Mouse (Mus musculus): ENCODE data around the gene Gm10128.
"Not testable (repeated sequence)": the region's sequence is repeated elsewhere in the genome, so short reads cannot be mapped to it uniquely, and the experiment has no call there.

The Gm10128 gene

DNA sequence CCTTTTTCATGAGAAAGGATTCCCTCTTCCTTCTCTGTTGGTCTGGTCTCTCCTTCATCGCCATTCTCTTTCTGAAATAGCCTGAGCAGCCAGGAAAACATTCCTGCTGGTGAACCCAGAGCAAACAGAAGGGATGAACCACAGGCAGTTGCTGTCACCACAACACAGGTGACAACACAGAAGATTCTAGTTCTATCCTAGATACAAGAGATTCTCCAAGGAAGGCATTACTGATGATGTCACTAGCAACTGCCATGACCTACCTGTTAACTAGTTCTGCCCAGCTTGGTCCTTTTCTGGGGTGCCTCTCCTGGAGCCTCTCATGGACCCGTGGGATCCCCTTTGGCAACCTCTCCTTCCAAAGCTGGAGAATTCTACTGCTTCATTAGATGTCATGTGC, at the start of gene Gm10128:
Gene Gm10128 (minus strand): TSS at position 101 of the 400 bp plus-strand sequence.
- not testable (repeated sequence) for DNase-seq

GRCm38 (mm10) chr14:7681170-7681569, 37.4 kb upstream of the Gm10128 start:
- not testable (repeated sequence) for DNase-seq

- not testable (repeated sequence) for DNase-seq
Measured at GRCm38 (mm10) chr14:7662491-7662890, 18.7 kb upstream of the Gm10128 start.

DNA sequence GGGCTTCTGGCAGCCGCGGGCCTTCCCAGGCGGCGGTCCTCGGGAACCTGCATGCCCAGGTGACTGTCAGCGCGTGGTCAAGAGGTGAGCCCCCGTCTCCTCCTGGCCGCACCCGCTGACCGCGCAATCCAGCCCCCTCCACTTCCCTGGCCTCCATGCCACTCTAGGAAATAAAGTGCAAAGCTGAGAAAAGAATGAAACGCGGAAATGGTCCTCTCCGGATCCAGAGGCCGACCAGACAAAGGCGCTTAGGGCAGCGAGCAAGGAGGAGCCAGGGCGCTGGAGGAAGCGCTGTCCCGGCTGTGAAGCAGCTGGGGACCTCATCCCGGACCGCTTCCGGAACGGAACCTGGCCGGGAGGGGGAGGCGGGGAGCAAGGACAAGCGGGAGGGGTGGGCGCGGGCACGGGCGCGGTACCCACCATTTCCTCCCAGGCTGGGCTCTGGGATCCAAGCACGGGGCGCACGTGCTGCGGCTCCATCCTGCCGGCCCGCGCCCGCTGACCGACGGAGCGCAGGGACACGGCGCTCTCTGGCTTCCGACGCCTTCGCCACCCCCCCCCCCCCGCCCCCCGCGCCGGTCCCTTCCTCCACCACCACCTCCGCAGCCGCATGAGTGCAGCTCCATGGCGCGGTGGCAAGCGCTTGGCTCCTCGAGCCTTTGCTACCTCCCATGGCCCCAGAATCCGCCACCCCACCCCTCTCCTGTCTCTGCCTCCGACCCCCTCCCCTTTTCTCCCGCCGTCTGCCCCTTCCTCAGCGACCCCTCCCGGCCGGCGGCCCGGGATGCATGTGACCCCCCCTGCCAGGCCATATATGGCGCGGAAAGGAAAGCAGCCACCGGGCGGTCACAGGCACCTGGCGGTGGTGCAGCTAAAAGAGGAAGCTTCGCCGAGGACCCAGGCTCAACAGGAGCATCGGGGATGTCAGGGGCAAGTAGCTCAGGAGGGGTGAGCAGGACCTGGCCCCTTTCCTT, 14.6 kb upstream of the Gm10128 start:
- not testable (repeated sequence) for DNase-seq

DNA sequence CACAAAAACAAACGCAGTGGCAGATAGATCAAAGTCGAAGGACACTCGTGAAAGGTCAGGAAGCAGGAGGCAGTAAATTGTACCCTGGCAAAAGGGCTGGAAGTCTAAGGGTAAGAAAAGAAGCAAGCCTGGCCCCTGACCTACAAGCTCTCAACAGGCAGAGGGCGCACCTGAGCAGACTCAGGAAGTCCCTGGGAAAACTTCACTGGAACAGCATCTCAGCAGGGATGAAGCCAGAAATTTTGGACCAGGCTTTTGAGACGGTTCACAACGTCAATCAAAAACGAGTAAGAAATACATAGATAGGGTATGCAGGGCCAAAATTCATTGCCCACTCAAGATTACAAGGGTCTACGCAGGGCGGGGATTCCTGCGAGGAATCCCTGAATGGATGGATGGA, 13.7 kb upstream of the Gm10128 start:
- DNase-seq: not testable (repeated sequence)

GRCm38 (mm10) chr14:7595492-7595891, 48.3 kb downstream of the Gm10128 start, which contains the start of gene Gm10338:
TSS of gene Gm10338 (minus strand) at chr14:7595592.
- DNase-seq: not testable (repeated sequence)

Data from cerebellum, adult 9-11 months (tissue).